Mouse (Mus musculus): ENCODE results near the gene Ntng2.

The Ntng2 gene

DNA sequence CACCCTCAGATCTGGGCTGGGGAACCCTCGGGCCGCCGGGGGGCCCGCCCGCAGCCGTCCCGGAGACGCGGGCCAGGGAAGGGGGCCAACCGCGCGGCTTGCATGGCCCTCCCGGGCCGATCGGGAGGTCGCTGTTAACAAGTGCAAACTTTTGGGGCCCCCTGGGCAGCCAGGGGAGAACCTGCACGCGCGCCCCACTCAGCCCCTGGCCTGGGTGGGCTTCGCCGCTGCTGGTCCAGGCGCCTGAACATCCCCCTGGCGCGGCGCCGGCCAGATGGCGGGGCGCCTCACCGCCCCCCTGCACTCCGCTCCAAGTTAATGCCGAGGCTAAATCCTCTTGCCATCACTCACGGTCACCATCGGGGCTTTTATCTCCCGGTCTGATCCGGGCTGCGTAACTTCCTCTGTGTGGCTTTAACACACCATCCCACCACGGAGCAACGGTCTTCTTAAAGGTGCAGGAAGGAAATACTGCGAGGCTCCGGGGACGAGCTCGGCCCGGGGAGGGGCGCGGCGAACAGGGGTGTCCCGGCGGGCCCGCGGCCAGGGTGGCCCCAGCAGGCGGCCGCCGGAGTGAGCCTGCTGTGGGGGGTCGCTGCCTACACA is at the start of gene Ntng2:
TSS of gene Ntng2 (minus strand) at position 407 of the 606 bp plus-strand sequence.
- peak in 1 of 2 experiments; percentile 54 for DNase-seq (ENCODE audit: low spot score in 2 of 2)

DNA sequence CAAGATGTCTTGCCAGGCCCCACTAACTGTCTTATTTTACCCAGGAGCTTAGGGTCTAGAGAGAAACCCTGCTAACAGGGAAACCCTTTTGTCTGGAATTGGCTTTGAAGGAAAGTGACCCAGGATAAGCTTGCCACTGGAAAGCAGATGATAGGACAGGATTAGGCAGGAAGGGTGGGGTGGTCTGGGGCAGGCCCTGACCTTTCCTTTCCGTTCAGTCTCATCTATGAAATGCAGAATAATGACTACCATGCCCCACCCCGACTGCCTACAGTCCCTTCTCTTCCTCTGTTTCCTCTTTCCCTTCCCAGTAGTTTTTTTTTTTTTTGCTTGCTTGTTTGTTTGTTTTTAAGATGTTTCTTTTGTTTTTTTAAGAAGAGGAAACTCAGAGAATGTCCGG is 42.8 kb upstream of the Ntng2 start:
- DNase-seq (ENCODE audit: low spot score in 2 of 2), result no peak

- no peak for DNase-seq (ENCODE audit: low spot score in 2 of 2)
Observed at GRCm38 (mm10) chr2:29287651-29288050, 34.8 kb upstream of the Ntng2 start.

DNA sequence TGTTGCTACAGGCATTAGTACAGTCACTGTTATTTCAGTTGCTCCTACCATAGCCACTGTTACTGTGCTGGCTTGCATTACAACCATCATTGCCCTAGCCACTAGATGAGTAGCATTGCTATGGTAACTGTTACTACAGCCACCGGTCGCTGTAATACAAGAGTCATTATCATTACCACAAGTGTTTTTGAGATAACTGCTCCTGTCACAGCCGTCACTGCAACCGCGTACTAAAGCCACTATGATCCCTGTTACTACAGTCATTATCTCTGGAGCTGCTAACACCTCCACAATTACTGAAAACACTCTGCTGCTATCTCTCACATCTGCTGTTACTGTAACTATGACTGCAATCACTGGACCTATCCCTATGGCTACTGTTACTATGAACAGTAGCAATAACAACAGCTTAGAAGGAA is 24.9 kb upstream of the Ntng2 start:
- DNase-seq (ENCODE audit: low spot score in 2 of 2), result no peak

DNA sequence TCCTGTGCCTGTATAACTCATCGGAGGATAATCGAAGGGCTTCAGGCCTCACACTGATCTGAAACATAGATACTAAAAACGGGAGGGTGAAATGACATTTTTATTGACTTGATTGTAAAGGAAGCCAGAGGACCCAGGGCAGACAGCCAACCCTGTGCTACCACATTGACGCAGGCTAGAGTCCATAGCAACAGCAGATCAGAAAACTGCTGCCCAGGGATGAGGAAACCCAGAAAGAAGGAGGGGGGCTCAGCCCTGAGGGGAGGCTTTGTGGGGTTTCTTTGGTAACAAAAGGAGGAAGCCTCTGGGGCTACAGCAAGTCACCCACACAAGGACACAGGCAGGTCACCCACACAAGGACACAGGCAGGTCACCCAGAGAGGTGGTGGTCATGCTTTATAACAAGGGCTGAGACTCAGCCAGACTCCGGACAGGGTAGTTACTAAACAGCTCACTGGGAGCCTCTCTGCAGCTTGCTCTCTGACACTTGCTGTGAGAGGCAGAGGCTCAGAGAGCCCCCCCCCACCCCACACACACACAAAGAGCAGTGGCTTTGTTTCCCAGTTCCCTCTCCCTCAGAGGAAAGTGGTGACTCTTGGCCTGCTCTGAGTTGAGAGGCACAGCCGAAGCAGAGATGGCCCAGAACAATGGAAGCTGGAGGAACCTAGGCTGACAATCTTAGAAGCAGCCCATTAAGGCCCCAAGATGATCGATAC is 19.2 kb upstream of the Ntng2 start:
- no peak for DNase-seq (ENCODE audit: low spot score in 2 of 2)

- no peak for DNase-seq (ENCODE audit: low spot score in 2 of 2)
Observed at GRCm38 (mm10) chr2:29271098-29271497, 18.3 kb upstream of the Ntng2 start.

DNA sequence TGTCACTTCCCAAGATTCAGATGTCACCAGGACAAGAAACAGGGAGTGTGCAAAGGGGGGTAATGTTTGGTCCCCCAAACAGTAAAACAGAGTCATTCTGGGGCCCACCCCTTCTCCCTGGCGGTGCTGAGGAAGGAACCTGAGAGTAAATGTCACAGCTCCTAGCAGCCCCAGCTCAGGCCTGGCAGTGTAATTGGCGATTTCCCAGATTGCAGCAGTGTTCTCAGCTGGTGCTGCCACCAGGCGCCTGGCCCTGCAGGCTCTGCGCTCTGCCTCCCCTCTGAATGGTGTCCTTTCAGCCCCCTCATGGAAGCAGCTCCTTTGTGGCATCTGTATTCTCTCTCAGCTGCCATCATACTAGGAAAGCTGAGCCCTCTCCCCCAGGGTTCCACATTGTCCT is 14.0 kb upstream of the Ntng2 start:
- no peak for DNase-seq (ENCODE audit: low spot score in 2 of 2)

DNA sequence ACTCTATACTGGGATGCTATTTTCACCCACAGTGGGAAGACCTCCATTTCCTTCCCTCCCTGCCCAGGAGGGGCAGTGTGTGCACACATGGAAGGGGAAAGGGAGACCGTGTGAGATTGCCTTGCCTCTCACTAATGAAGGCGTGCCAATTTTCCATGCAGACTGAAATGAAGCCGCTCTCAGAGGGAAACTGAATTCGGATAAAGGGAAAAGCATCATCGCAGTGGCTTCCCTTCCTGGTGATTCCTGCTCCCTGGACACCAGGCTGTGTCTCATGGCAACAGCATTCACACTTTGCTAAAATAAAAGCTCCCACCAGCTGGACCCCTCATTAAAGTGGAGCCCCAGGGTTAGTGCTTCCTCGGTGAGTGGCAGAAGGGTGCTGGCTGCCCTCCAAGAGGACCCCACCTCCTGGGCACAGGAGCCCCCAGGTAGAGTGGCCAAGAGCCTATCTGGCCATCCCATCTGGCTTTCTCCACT is 9.7 kb upstream of the Ntng2 start:
- no peak for DNase-seq (ENCODE audit: low spot score in 2 of 2)

GRCm38 (mm10) chr2:29261126-29261525 is 8.3 kb upstream of the Ntng2 start:
- DNase-seq (ENCODE audit: low spot score in 2 of 2), result no peak

- peak; percentile 56 to 67 for DNase-seq (ENCODE audit: low spot score in 2 of 2)
Observed at GRCm38 (mm10) chr2:29253205-29253865, 530 bp upstream of the Ntng2 start.

GRCm38 (mm10) chr2:29252059-29252598 is 676 bp downstream of the Ntng2 start:
- DNase-seq (ENCODE audit: low spot score in 2 of 2), result no peak

DNA sequence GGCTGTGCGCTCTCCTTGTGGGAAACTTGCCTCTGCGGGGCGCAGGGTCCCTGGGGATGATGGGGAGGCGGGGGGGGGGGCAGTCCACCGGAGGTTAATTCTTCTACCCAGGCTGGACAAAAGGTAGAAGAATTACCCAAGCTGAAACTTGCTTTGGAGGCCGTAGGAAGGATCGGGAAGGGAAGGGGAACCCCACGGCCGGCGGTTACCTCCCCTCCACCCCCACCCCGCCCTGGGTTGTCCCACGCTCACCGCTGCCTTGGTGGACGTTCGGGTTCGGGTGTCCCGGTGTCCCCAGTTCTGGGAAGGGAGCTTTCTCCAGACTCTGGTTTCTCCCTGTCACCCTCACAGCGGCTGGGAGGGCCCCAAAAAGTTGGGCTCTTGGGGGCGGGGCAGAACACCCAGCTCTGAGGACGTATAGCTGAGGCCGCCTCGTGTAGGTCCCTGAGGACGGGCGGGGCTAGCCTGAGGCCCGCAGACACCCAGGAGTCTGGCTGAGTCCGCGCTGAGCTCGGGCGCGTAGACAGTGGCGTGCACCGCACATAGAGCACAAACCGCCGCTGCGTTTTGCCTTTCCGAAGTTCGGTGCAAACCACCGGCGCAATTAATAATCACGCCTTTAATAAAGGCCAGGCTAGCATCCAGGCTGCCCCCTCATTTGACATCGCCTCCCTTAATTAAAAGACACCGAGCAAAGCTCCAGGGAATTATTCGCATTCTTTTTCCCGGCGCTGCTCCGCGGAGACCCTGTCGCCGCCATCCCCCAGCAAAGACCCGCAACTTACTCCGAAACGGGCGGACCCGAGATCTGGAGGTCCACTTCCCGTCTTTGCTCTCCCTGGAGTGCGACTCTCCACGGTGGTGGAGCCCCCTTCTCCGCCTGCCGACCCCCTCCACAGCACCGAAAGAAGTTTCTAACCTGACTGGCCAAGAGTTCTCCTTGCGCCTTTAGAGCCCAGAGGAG is 1.4 kb downstream of the Ntng2 start:
- DNase-seq (ENCODE audit: low spot score in 2 of 2), result no peak

GRCm38 (mm10) chr2:29250263-29251094 is 2.3 kb downstream of the Ntng2 start:
- no peak for DNase-seq (ENCODE audit: low spot score in 2 of 2)

GRCm38 (mm10) chr2:29249852-29250251 is 3.0 kb downstream of the Ntng2 start:
- DNase-seq (ENCODE audit: low spot score in 2 of 2), result no peak

DNA sequence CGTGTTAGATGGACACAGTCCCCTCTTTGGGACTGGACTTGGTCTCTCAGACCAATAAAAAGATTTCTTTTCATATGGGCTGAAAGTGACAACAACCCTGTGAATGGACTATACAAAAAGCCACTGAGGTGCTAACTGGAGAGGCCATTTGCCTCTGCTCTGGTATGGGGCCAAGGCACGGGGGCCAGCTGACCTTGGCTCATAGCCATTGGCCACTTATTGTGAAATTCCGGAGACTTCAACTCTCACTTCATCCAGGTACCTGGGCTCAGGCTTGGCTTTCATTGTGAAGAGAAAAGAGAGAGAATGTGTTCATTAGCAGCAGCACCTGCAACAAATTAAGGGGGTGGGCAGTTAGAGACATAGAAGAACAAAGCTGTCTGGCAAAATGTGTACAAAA is 4.3 kb downstream of the Ntng2 start:
- no peak for DNase-seq (ENCODE audit: low spot score in 2 of 2)

DNA sequence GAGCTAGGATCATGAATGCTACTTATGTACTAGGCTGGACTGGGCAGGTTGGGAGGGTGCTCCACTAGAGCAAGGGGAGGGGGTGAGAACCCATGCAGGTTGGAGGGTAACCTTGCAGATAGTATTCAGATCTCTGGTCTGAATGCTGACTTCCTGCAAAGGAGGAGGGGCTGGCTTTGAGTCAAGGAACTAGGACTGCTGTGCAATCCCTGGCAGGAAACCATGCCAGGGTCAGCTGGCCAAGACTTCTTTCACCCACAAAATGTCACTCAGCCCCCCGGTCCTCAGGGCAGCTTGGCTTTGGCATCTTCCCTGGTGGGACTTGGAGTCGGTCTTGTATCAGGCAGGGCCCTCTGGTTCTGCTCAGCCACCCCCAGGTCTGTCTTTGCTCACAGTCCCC is 5.4 kb downstream of the Ntng2 start:
- DNase-seq (ENCODE audit: low spot score in 2 of 2), result no peak

- no peak for DNase-seq (ENCODE audit: low spot score in 2 of 2)
Observed at GRCm38 (mm10) chr2:29246891-29247290, 5.9 kb downstream of the Ntng2 start.

DNA sequence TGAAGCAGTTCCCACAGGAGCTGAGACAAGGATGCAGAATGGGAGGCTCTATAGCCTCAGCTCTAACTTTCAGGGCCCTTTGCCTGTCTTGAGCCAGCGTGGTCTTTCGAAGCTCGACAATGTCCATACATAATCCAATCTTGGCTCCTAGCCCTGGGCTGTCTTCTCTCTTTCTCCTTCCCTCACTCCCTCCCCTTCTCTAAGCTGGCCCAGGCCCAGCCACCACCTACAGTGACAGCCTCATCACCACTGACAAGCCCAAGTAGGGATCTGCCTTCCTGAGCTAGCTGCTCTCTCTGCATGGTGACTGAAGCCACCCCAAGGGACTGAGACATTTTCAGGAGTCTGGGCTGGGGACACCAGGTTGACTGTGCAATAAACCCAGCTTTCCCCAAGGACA is 6.5 kb downstream of the Ntng2 start:
- no peak for DNase-seq (ENCODE audit: low spot score in 2 of 2)

GRCm38 (mm10) chr2:29245341-29245779 is 7.4 kb downstream of the Ntng2 start:
- DNase-seq (ENCODE audit: low spot score in 2 of 2), result no peak

DNA sequence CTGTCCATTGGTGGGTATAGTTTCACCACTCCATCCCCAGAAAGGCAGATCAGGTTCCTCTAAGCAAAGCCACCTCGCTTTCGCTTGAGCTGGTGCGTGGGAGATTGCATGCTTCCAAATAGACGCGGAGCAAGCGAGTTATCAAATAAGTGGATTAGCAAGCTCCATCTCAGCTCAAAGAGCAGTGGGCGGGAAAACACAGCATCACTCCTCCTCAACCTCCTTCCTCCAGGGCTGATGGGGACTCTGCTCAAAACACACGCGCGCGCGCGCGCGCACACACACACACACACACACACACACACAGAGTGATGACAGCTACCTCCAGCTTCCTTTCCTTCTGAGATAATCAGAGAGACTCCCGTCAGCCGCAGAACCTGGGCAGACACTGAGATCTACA is 13.5 kb downstream of the Ntng2 start:
- peak; percentile 62 to 83 for DNase-seq (ENCODE audit: low spot score in 2 of 2)

All from right cerebral cortex, postnatal 36 days (tissue).